Mouse (Mus musculus) liver, embryonic 14.5 days (tissue): ENCODE measurements around the gene Trim14.
"Not testable (repeated sequence)": the region's sequence is repeated elsewhere in the genome, so short reads cannot be mapped to it uniquely, and the experiment has no call there.

ENCODE experiments used
- CTCF ChIP-seq: IDR thresholded peaks from 2 replicates; pipeline ENCODE4 v1.5.1; 2016; ENCODE audit warnings: antibody characterized with exemption, low read depth, control low read depth
- EP300 ChIP-seq: IDR thresholded peaks from 2 replicates; pipeline ENCODE4 v1.6.1; 2016; ENCODE audit warnings: antibody characterized with exemption, low read depth

DNA sequence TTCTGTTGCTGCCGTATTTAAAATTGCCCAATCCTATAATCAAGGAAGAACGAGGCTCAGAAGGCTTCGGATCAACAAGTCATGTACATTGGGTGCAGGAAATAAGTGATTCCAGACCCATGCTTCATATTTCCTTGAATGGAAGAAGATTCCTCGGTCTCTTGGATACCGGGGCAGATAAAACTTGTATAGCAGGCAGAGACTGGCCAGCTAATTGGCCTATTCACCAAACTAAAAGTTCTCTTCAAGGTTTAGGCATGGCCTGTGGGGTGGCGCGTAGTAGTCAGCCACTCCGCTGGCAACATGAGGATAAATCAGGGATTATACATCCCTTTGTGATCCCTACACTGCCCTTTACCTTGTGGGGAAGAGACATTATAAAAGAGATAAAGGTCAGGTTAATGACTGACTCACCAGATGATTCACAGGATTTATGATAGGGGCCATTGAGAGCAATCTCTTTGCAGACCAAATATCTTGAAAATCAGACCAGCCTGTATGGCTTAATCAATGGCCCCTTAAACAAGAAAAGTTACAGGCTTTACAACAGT is 42.9 kb upstream of the Trim14 start:
- TF ChIP-seq CTCF, EP300: not testable (repeated sequence)
